Mouse (Mus musculus) thymus, adult 2 months (tissue): ENCODE data around the gene Mgmt. TPM values are rescaled to one million over a fixed set of nuclear protein-coding genes. Genes with fewer than 3 reads are reported as not detected.

ENCODE experiments used
- DNase-seq: peaks from one replicate; pipeline ENCODE4 v3.0.0; 2021
- H3K27ac ChIP-seq: fragments of 200-500 bp; 2 replicates; pipeline ENCODE4 v1.5.1; 2012; ENCODE audit warnings: low read length, control low read depth; ENCODE audit not compliant: control insufficient read depth, insufficient read depth
- H3K27me3 ChIP-seq: fragments of 200-500 bp; 2 replicates; pipeline ENCODE4 v1.6.1; 2012; ENCODE audit warnings: mild to moderate bottlenecking, low read length, moderate library complexity, mixed read lengths; ENCODE audit not compliant: control insufficient read depth, insufficient read depth
- H3K36me3 ChIP-seq: fragments of 200-500 bp; 2 replicates; pipeline ENCODE4 v1.6.1; 2012; ENCODE audit warnings: mild to moderate bottlenecking, low read length, moderate library complexity; ENCODE audit not compliant: control insufficient read depth, insufficient read depth
- H3K4me1 ChIP-seq: fragments of 200-500 bp; replicated peaks from 2 replicates; pipeline ENCODE4 v1.6.1; 2012; ENCODE audit warnings: low read length; ENCODE audit not compliant: control insufficient read depth, insufficient read depth
- H3K4me3 ChIP-seq: fragments of 200-500 bp; 2 replicates; pipeline ENCODE4 v1.5.1; 2012; ENCODE audit warnings: mild to moderate bottlenecking, low read length, control low read depth, moderate library complexity; ENCODE audit not compliant: control insufficient read depth, insufficient read depth
- CTCF ChIP-seq: fragments of 200-500 bp; IDR thresholded peaks from 2 replicates; pipeline ENCODE4 v1.5.1; 2012; ENCODE audit warnings: mild to moderate bottlenecking, control low read depth, low read length, moderate library complexity, borderline replicate concordance; ENCODE audit not compliant: control insufficient read depth, poor library complexity, insufficient read depth; ENCODE audit errors: extremely low read depth
- POLR2A ChIP-seq: fragments of 200-500 bp; IDR thresholded peaks from 2 replicates; pipeline ENCODE4 v1.6.1; 2012; ENCODE audit warnings: mild to moderate bottlenecking, low read length, control low read depth, moderate library complexity; ENCODE audit not compliant: control insufficient read depth, poor library complexity, insufficient read depth; ENCODE audit errors: extremely low read depth
- WGBS: fragments of 180-500 bp; shearing (Covaris S2); methylation state at CpG from one replicate; pipeline ENCODE4 v1.1.7; 2018; 5-methylcytosine and 5-hydroxymethylcytosine counted together
- polyA plus RNA-seq: library from polyadenylated mRNA; depleted of rRNA; stranded (reverse); fragments of >200 nt; gene quantifications from 2 replicates; pipeline ENCODE4 v1.2.3, GENCODE M21; 2012

Gene Mgmt
- polyA plus RNA-seq, 1 experiment: 2.9 TPM

DNA sequence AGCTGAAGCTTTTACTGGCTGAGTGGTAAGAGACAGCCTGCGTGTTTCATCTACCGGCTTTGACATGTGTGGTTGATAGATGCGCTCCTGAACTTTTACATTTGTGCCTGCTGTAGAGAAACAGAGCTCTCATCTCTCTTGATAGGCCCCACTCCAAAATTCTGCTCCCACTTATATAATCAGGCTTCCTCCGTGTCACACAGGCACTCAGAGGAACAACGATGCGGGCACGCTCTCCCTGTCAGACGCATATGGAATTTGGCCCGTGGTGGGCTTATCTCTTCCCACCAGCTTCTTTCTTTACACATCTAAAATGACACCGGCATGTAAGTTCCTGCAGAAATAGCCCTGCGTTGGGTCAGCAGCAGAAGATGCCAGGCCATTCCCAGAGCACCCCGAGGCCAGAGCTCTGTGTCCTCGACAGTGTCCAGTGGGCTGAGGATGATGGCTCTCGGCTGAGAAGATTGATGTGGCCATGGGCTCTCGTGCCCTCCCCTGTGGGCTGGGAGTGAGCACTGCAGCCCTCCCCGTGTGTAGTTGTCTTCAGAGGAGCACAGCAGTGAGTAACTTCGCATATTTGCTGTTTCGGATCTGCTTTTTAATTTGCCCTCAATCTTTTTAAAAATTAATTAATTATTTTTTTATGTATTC, 30.3 kb downstream of the Mgmt start:
- no peak overlapping the region for H3K4me3 ChIP-seq
- no peak for DNase-seq
- WGBS: 94% methylated on average over 18 of the region's 18 CpGs
- no peaks in the 10 kb centered on the region for H3K36me3 ChIP-seq
- H3K4me1 ChIP-seq: no peaks in the 10 kb centered on the region
- TF ChIP-seq CTCF: no peak
- TF ChIP-seq POLR2A: no peak
- H3K27me3 ChIP-seq: no peaks in the 10 kb centered on the region
- H3K27ac ChIP-seq: no peak overlapping the region

GRCm38 (mm10) chr7:136926178-136926577, 31.8 kb downstream of the Mgmt start:
- Histone ChIP-seq H3K36me3 (no peaks in the 10 kb centered on the region), H3K4me3 (no peak overlapping the region), H3K27ac (no peak overlapping the region), H3K27me3 (no peaks in the 10 kb centered on the region), H3K4me1 (no peaks in the 10 kb centered on the region)
- TF ChIP-seq CTCF (no peak), POLR2A (no peak)
- DNase-seq: no peak
- 97% methylated on average over 9 of the region's 9 CpGs for WGBS

DNA sequence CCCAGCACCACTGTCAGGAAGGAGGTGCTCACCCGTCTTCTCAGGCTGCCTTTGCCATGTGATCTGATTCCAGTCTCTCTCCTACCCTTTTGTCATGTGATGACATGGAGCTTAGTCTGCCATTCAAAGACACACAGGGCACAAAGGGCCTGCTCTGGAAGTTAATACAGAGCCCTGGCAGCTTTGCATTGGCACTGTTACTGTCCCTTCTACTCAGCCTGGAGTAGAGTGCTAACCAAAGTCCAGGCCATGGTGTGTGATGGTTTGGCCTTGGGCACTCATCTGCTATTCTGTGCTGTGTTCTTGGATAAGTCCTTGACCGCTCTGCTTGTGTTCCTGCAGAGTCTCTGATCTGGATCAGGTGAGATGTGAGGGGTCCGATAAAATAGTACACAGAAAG, 36.0 kb downstream of the Mgmt start:
- WGBS: 93% methylated on average over 3 of the region's 3 CpGs
- no peaks in the 10 kb centered on the region for H3K27me3 ChIP-seq
- H3K27ac ChIP-seq: no peak overlapping the region
- H3K4me3 ChIP-seq: no peak overlapping the region
- TF ChIP-seq POLR2A (no peak), CTCF (no peak)
- no peak for DNase-seq
- H3K4me1 ChIP-seq: no peaks in the 10 kb centered on the region
- H3K36me3 ChIP-seq: no peaks in the 10 kb centered on the region

- 90% methylated on average over 3 of the region's 3 CpGs for WGBS
- Histone ChIP-seq H3K27me3 (no peaks in the 10 kb centered on the region), H3K4me1 (no peaks in the 10 kb centered on the region), H3K36me3 (no peaks in the 10 kb centered on the region), H3K27ac (no peak overlapping the region), H3K4me3 (no peak overlapping the region)
- DNase-seq: no peak
- TF ChIP-seq POLR2A: no peak
- no peak for TF ChIP-seq CTCF
Observed at GRCm38 (mm10) chr7:136933367-136933766, 39.0 kb downstream of the Mgmt start.

GRCm38 (mm10) chr7:136934336-136934735, 39.9 kb downstream of the Mgmt start:
- Histone ChIP-seq H3K36me3 (no peaks in the 10 kb centered on the region), H3K4me1 (no peaks in the 10 kb centered on the region), H3K27ac (no peak overlapping the region), H3K4me3 (no peak overlapping the region), H3K27me3 (no peaks in the 10 kb centered on the region)
- TF ChIP-seq CTCF: no peak
- TF ChIP-seq POLR2A: no peak
- 97% methylated on average over 5 of the region's 5 CpGs for WGBS
- no peak for DNase-seq

DNA sequence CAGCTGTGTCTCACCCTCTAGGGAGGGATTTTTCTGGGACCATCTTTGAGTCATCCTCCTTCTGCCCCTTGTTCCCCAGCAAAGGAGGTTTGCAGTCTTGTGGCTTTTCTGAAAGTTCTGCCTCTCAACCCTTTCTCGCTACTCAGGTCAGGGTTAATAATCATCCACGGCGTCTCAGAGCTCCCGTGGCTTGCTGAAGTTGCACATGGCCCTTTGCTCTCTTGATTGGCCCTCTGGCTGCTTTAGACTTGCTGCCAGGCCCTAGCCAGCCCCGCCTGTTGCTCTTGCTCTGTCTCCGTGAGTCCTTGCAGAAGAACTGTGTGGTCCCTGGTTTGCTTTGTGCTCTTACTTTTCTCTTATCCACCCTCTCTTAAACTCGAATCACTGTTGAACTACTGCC, 40.4 kb downstream of the Mgmt start:
- Histone ChIP-seq H3K27ac (no peak overlapping the region), H3K4me3 (no peak overlapping the region), H3K36me3 (no peaks in the 10 kb centered on the region), H3K4me1 (no peaks in the 10 kb centered on the region), H3K27me3 (no peaks in the 10 kb centered on the region)
- WGBS: 94% methylated on average over 7 of the region's 7 CpGs
- TF ChIP-seq CTCF: no peak
- no peak for TF ChIP-seq POLR2A
- no peak for DNase-seq

GRCm38 (mm10) chr7:136938371-136938770, 44.0 kb downstream of the Mgmt start:
- H3K4me3 ChIP-seq: no peak overlapping the region
- no peaks in the 10 kb centered on the region for H3K27me3 ChIP-seq
- DNase-seq: no peak
- no peaks in the 10 kb centered on the region for H3K4me1 ChIP-seq
- 47% methylated on average over 4 of the region's 4 CpGs for WGBS
- no peak overlapping the region for H3K27ac ChIP-seq
- H3K36me3 ChIP-seq: no peaks in the 10 kb centered on the region
- no peak for TF ChIP-seq POLR2A
